Mouse (Mus musculus) gastrocnemius, postnatal 4 days (tissue): Measurements from ENCODE around the gene Hspg2. TPM values are rescaled to one million over a fixed set of nuclear protein-coding genes. Genes with fewer than 3 reads are reported as not detected.
"Not testable (repeated sequence)": the region's sequence is repeated elsewhere in the genome, so short reads cannot be mapped to it uniquely, and the experiment has no call there.

Experiments
- DNase-seq, 2 experiments: peaks; one replicate each; pipeline ENCODE4 v3.0.0; 2021 to 2022; ENCODE audit warnings: low spot score in 2 of 2, mixed read lengths in 2 of 2
- long read RNA-seq, 2 experiments: library from polyadenylated mRNA; stranded (forward); transcript quantifications; one replicate each; pipeline ENCODE4 v2.0.0; 2021
- total RNA-seq, 2 experiments: library from RNA; stranded (reverse); gene quantifications; 2 replicates each; pipeline ENCODE4 v1.2.3; 2021

Hspg2 gene
- total RNA-seq = 100 to 1,000 TPM; 336 to 381 TPM
- long read RNA-seq, experiment 1, partial matches to known transcripts = 52 of 55 reads
- long read RNA-seq, experiment 1, other reads (novel, unspliced or antisense) = 2 of 55 reads
- long read RNA-seq, experiment 2, partial matches to known transcripts = 30 of 50 reads
- long read RNA-seq, experiment 2, other reads (novel, unspliced or antisense) = 19 of 50 reads

- DNase-seq = peak; percentile 98 to 99
These were observed at the start of gene Hspg2 for GRCm38 (mm10) chr4:137468260-137469080. TSS of gene Hspg2 (plus strand) at chr4:137468769.

GRCm38 (mm10) chr4:137430502-137430901 is 38.1 kb upstream of the Hspg2 start, which contains the start of gene Cela3b:
TSS of gene Cela3b (minus strand) at chr4:137430540.
- no peak for DNase-seq

- DNase-seq = not testable (repeated sequence)
These were observed 35.6 kb upstream of the Hspg2 start for GRCm38 (mm10) chr4:137432700-137433550.

- no peak for DNase-seq
These were observed 31.4 kb upstream of the Hspg2 start for GRCm38 (mm10) chr4:137436979-137437669.

- DNase-seq = no peak
These were observed 29.7 kb upstream of the Hspg2 start for GRCm38 (mm10) chr4:137438842-137439241.

GRCm38 (mm10) chr4:137441332-137441731 is 27.2 kb upstream of the Hspg2 start:
- no peak for DNase-seq

- peak; percentile 50 to 69 for DNase-seq
These were observed 24.9 kb upstream of the Hspg2 start for GRCm38 (mm10) chr4:137443625-137444024.

- DNase-seq = no peak
These were observed 22.7 kb upstream of the Hspg2 start for GRCm38 (mm10) chr4:137445881-137446280.

- DNase-seq = no peak
These were observed 21.0 kb upstream of the Hspg2 start for GRCm38 (mm10) chr4:137447363-137448196.

GRCm38 (mm10) chr4:137448197-137448596 is 20.4 kb upstream of the Hspg2 start:
- DNase-seq = peak in 1 of 2 experiments; percentile 66

GRCm38 (mm10) chr4:137448641-137449040 is 19.9 kb upstream of the Hspg2 start:
- no peak for DNase-seq

- no peak for DNase-seq
These were observed 19.4 kb upstream of the Hspg2 start for GRCm38 (mm10) chr4:137449132-137449531.

- peak in 1 of 2 experiments; percentile 59 for DNase-seq
These were observed 18.9 kb upstream of the Hspg2 start for GRCm38 (mm10) chr4:137449715-137450114.

- no peak for DNase-seq
These were observed 16.4 kb upstream of the Hspg2 start for GRCm38 (mm10) chr4:137452190-137452589.

- DNase-seq = no peak
These were observed 15.3 kb upstream of the Hspg2 start, which contains the start of gene 1700013G24Rik for GRCm38 (mm10) chr4:137453234-137453767. TSS of gene 1700013G24Rik (plus strand) at chr4:137453284.

GRCm38 (mm10) chr4:137454582-137454981 is 14.0 kb upstream of the Hspg2 start:
- DNase-seq = no peak

GRCm38 (mm10) chr4:137456581-137456980 is 12.0 kb upstream of the Hspg2 start:
- DNase-seq = no peak

GRCm38 (mm10) chr4:137457292-137457691 is 11.3 kb upstream of the Hspg2 start:
- no peak for DNase-seq

GRCm38 (mm10) chr4:137458310-137458709 is 10.3 kb upstream of the Hspg2 start:
- DNase-seq = no peak

GRCm38 (mm10) chr4:137458861-137459260 is 9.7 kb upstream of the Hspg2 start:
- DNase-seq = no peak
